In the genomic region with DNA sequence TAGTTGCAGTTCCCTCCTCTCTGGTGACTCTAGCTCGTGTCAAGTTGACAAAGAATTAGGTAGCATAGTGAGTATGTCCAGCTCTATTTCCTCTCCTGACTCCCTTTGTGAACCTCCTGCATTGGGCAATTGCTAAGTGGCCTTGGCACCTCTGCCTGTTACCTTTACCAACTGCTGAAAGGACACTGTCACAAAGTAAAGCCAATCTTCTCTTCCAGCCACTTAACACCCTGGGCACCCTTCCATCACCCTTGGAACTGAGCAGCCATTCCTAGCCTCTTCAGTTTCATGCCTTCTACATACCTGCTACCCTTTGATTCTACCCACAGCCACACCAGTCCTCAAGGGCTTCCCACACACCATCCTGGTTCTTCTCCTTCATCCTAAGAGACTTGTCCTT, we compare ENCODE assay signal across 13 mouse cellular contexts.
"Had no signal": no experiment of that assay in that cellular context is flagged by ENCODE, and none has a peak within 500 bp of the region (broad histone marks: within the 10 kb centered on the region; RNA-seq: fewer than 3 reads in every experiment).

No protein-coding gene starts in this region.

- ATAC-seq: midbrain, embryonic 13.5 days had no signal

- H3K36me3 ChIP-seq: limb, embryonic 10.5 days; liver, embryonic 15.5 days; midbrain, embryonic 13.5 days had no signal

- H3K4me2 ChIP-seq: liver, embryonic 11.5 days; liver, embryonic 15.5 days; midbrain, embryonic 13.5 days; neural tube, embryonic 15.5 days had no signal

- H3K27ac ChIP-seq: left cerebral cortex, adult 2 months; limb, embryonic 10.5 days; liver, embryonic 15.5 days; midbrain, embryonic 13.5 days; neural tube, embryonic 15.5 days had no signal

- H3K9ac ChIP-seq: liver, embryonic 15.5 days; midbrain, embryonic 13.5 days; neural tube, embryonic 15.5 days had no signal

- H3K4me1 ChIP-seq: limb, embryonic 10.5 days; liver, embryonic 15.5 days had no signal

- H3K4me3 ChIP-seq: left cerebral cortex, adult 2 months; limb, embryonic 10.5 days; liver, embryonic 15.5 days; midbrain, embryonic 13.5 days; myocyte; neural tube, embryonic 15.5 days had no signal

- H3K9me3 ChIP-seq: limb, embryonic 10.5 days; liver, embryonic 15.5 days; midbrain, embryonic 13.5 days; neural tube, embryonic 15.5 days had no signal

- DNase-seq: kidney, postnatal 25 days; lung, adult 2 months; lung, postnatal 10 days; right cerebral cortex, adult 18-20 months; right cerebral cortex, postnatal 25 days; thymus, postnatal 4 days had no signal

- H3K27me3 ChIP-seq: liver, embryonic 15.5 days; neural tube, embryonic 15.5 days had no signal
